Mouse (Mus musculus): ENCODE data around the gene Olfr311. TPM values are rescaled to one million over a fixed set of nuclear protein-coding genes. Genes with fewer than 3 reads are reported as not detected.
A peak's percentile ranks its signal among the peaks of the same experiment; 100 is the strongest.

The Olfr311 gene
- total RNA-seq, 2 experiments from 2014 or later = not detected

DNA sequence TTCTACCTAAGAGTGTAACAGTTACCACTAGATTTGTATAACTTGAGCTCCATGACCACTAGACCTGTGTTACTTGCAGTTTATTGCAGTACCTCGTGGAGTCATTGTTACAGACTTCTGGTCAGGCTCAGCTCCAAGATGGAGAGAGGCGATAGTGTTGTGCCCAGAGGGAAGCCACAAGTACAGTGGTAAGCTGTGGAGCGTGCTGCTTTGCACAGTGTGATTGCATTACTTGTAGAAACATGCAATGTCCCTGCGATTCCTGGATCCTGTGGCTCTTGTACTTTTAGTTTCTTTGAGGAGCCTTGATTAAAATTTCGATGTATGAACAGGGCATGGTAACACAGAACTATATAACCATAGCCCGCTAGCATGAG, 28.9 kb downstream of the Olfr311 start:
- ATAC-seq (replicated peaks; ENCODE audit: poor library complexity) = peak; percentile 14; the same call in 1 of the 2 replicates

DNA sequence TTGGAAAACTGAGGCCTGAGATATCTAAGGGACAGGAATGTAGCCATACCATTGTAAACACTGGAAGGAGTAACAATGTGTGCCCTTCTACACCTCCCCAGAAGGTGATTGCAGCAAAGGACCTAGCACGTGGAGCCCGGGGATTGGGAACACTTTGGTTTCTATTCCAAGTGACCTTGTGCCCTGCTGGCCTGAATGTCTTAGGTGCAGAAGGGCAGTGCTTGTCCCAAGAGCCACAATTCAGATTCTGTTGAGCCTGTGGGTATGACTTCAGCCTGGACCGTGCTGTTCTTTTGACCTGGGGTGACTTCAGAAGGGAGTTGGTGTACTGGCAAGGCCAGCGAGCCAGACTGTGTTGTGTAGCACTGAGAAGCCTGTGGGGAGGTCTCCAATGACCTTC, 31.9 kb downstream of the Olfr311 start:
- no peak for ATAC-seq (replicated peaks; ENCODE audit: poor library complexity)

DNA sequence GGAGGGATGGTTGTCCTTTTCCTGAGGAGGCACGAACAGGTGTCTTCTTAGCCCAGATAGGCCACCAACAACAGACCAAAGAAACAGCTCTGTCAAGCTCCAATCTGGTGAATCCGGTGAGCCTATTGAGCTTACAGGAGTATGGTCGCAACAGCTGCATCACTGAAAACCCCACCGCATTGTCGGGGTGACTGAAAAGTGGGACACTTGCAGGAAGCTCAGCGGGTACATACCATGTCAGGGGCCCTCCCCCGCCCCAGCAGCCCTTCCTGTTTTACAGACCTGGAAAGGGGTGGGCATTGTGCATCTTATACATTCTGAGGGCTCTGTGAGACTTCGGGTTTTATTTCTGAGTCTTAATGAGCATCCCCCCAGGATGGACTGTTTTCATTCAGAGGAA, 44.7 kb downstream of the Olfr311 start:
- 0 out of 2 replicates have a peak, but pooled peaks have one; percentile 20 for ATAC-seq (replicated peaks; ENCODE audit: poor library complexity)

DNA sequence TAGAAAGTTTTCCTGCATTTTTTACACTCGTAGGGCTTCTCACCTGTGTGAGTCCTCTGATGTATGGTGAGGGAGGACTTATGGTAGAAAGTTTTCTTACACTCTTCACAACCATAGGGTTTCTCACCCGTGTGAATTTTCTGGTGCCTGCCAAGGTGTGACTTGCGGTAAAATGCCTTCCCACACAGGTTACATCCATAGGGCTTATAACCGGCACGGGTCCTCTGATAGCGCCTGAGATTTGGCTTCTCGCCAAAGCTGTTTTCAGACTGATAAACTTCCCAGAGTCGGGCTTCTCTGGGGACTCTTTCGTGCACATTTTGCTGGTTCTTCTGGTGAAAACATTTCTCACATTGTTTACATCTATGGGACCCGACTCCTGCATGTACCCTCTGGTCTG, 51.5 kb downstream of the Olfr311 start:
- ATAC-seq (replicated peaks; ENCODE audit: poor library complexity) = no peak

Other genes starting within 250 kb of the Olfr311 start
- gene Olfr324, start 244.1 kb upstream of the Olfr311 start, total RNA-seq (2015) = not detected in 2 replicates
- gene Olfr324, start 244.1 kb upstream of the Olfr311 start, total RNA-seq (2017) = not detected in 2 replicates
- not detected in 2 replicates for gene 2210407C18Rik, start 223.2 kb upstream of the Olfr311 start, total RNA-seq (2015)
- not detected in 2 replicates for gene 2210407C18Rik, start 223.2 kb upstream of the Olfr311 start, total RNA-seq (2017)
- gene Olfr323, start 208.8 kb upstream of the Olfr311 start, total RNA-seq (2015) = not detected in 2 replicates
- gene Olfr323, start 208.8 kb upstream of the Olfr311 start, total RNA-seq (2017) = not detected in 2 replicates
- 1.8 and 3.5 TPM in 2 replicates for gene Trim58, start 198.8 kb upstream of the Olfr311 start, total RNA-seq (2015)
- gene Trim58, start 198.8 kb upstream of the Olfr311 start, total RNA-seq (2017) = 0.27 and 1.2 TPM in 2 replicates
- gene Olfr322, start 180.5 kb upstream of the Olfr311 start, total RNA-seq (2015) = not detected in 2 replicates
- gene Olfr322, start 180.5 kb upstream of the Olfr311 start, total RNA-seq (2017) = not detected in 2 replicates
- gene Olfr320, start 158.2 kb upstream of the Olfr311 start, total RNA-seq (2015) = not detected in 2 replicates
- gene Olfr320, start 158.2 kb upstream of the Olfr311 start, total RNA-seq (2017) = not detected in 2 replicates
- gene Olfr319, start 140.1 kb upstream of the Olfr311 start, total RNA-seq (2015) = not detected in 2 replicates
- gene Olfr319, start 140.1 kb upstream of the Olfr311 start, total RNA-seq (2017) = not detected in 2 replicates
- gene Olfr318, start 115.2 kb upstream of the Olfr311 start, total RNA-seq (2015) = not detected in 2 replicates
- gene Olfr318, start 115.2 kb upstream of the Olfr311 start, total RNA-seq (2017) = not detected in 2 replicates
- gene Olfr317, start 100.0 kb upstream of the Olfr311 start, total RNA-seq (2015) = not detected in 2 replicates
- gene Olfr317, start 100.0 kb upstream of the Olfr311 start, total RNA-seq (2017) = not detected in 2 replicates
- gene Olfr316, start 86.5 kb upstream of the Olfr311 start, total RNA-seq (2015) = not detected in 2 replicates
- not detected in 2 replicates for gene Olfr316, start 86.5 kb upstream of the Olfr311 start, total RNA-seq (2017)
- gene Olfr315, start 66.1 kb upstream of the Olfr311 start, total RNA-seq (2015) = not detected in 2 replicates
- not detected in 2 replicates for gene Olfr315, start 66.1 kb upstream of the Olfr311 start, total RNA-seq (2017)
- gene Olfr314, start 56.3 kb upstream of the Olfr311 start, total RNA-seq (2015) = not detected in 2 replicates
- gene Olfr314, start 56.3 kb upstream of the Olfr311 start, total RNA-seq (2017) = not detected in 2 replicates
- gene Fam183b, start 37.3 kb upstream of the Olfr311 start, total RNA-seq (2015) = not detected in 2 replicates
- not detected in 2 replicates for gene Fam183b, start 37.3 kb upstream of the Olfr311 start, total RNA-seq (2017)
- not detected in 2 replicates for gene Olfr313, start 24.3 kb upstream of the Olfr311 start, total RNA-seq (2015)
- not detected in 2 replicates for gene Olfr313, start 24.3 kb upstream of the Olfr311 start, total RNA-seq (2017)
- gene Olfr312, start 10.0 kb upstream of the Olfr311 start, total RNA-seq (2015) = not detected in 2 replicates
- not detected in 2 replicates for gene Olfr312, start 10.0 kb upstream of the Olfr311 start, total RNA-seq (2017)
- 0.90 and 1.1 TPM in 2 replicates for gene Gm12258, start 7.9 kb downstream of the Olfr311 start, total RNA-seq (2015)
- gene Gm12258, start 7.9 kb downstream of the Olfr311 start, total RNA-seq (2017) = 2.0 and 3.0 TPM in 2 replicates
- 1.9 and 3.7 TPM in 2 replicates for gene 2810021J22Rik, start 28.0 kb downstream of the Olfr311 start, total RNA-seq (2015)
- 2.9 and 5.0 TPM in 2 replicates for gene 2810021J22Rik, start 28.0 kb downstream of the Olfr311 start, total RNA-seq (2017)
- gene Zfp39, start 65.0 kb downstream of the Olfr311 start, total RNA-seq (2015) = 23.9 and 29.2 TPM in 2 replicates
- gene Zfp39, start 65.0 kb downstream of the Olfr311 start, total RNA-seq (2017) = 7.9 and 9.5 TPM in 2 replicates
- 1.4 and 1.5 TPM in 2 replicates for gene Btnl10, start 78.7 kb downstream of the Olfr311 start, total RNA-seq (2015)
- gene Btnl10, start 78.7 kb downstream of the Olfr311 start, total RNA-seq (2017) = 1.8 and 1.9 TPM in 2 replicates
- gene Rnf187, start 99.7 kb downstream of the Olfr311 start, total RNA-seq (2015) = 65.8 and 66.4 TPM in 2 replicates
- 70.6 and 83.6 TPM in 2 replicates for gene Rnf187, start 99.7 kb downstream of the Olfr311 start, total RNA-seq (2017)
- 1.6 and 1.9 TPM in 2 replicates for gene Hist3h2ba, start 109.7 kb downstream of the Olfr311 start, total RNA-seq (2015)
- 1.8 and 2.3 TPM in 2 replicates for gene Hist3h2ba, start 109.7 kb downstream of the Olfr311 start, total RNA-seq (2017)
- gene Hist3h2a, start 115.4 kb downstream of the Olfr311 start, total RNA-seq (2015) = 19.4 and 20.2 TPM in 2 replicates
- gene Hist3h2a, start 115.4 kb downstream of the Olfr311 start, total RNA-seq (2017) = 223 and 238 TPM in 2 replicates
- gene Trim17, start 115.4 kb downstream of the Olfr311 start, total RNA-seq (2015) = 0.10 TPM in 1 of 2 replicates, not detected in the other
- gene Trim17, start 115.4 kb downstream of the Olfr311 start, total RNA-seq (2017) = not detected in 2 replicates
- 24.0 and 25.0 TPM in 2 replicates for gene Trim11, start 138.8 kb downstream of the Olfr311 start, total RNA-seq (2015)
- 25.9 and 32.8 TPM in 2 replicates for gene Trim11, start 138.8 kb downstream of the Olfr311 start, total RNA-seq (2017)

Data from megakaryocyte progenitor cell, adult 5-6 weeks (primary cell).